Mouse (Mus musculus) myocyte (in vitro differentiated cells): ENCODE data around the gene Pspn.

Source experiments
- CEBPB ChIP-seq: IDR thresholded peaks from 2 replicates; pipeline ENCODE4 v1.6.1; 2011; ENCODE audit warnings: mild to moderate bottlenecking, moderate library complexity; ENCODE audit not compliant: poor library complexity, insufficient read depth, severe bottlenecking
- E2F4 ChIP-seq: IDR thresholded peaks from one replicate; pipeline ENCODE4 v1.6.1; 2011; ENCODE audit warnings: mild to moderate bottlenecking, control low read depth, moderate library complexity; ENCODE audit not compliant: insufficient read depth
- MAX ChIP-seq: IDR thresholded peaks from one replicate; pipeline ENCODE4 v1.6.1; 2011; ENCODE audit warnings: low read depth, mild to moderate bottlenecking, control low read depth
- MYOG ChIP-seq, 3 experiments: IDR thresholded peaks; one replicate each; pipeline ENCODE4 v1.6.1; 2011; ENCODE audit warnings: control low read depth in 2 of 3, low read depth in 2 of 3, mild to moderate bottlenecking in 2 of 3; ENCODE audit not compliant: insufficient read length in 2 of 3, control insufficient read depth in 1 of 3, insufficient read depth in 1 of 3
- POLR2A ChIP-seq: IDR thresholded peaks from one replicate; pipeline ENCODE4 v1.6.1; 2011; ENCODE audit warnings: low read depth, mild to moderate bottlenecking, control low read depth, moderate library complexity; ENCODE audit not compliant: insufficient read length
- POLR2AphosphoS2 ChIP-seq: IDR thresholded peaks from one replicate; pipeline ENCODE4 v1.6.1; 2011; ENCODE audit warnings: low read depth, control low read depth; ENCODE audit not compliant: insufficient read length
- REST ChIP-seq: IDR thresholded peaks from one replicate; pipeline ENCODE4 v1.6.1; 2011; ENCODE audit warnings: mild to moderate bottlenecking, control low read depth, moderate library complexity; ENCODE audit not compliant: insufficient read depth, insufficient read length
- SRF ChIP-seq: IDR thresholded peaks from one replicate; pipeline ENCODE4 v1.6.1; 2011; ENCODE audit warnings: low read depth; ENCODE audit not compliant: control insufficient read depth, insufficient read length
- TCF12 ChIP-seq: IDR thresholded peaks from one replicate; pipeline ENCODE4 v1.6.1; 2011; ENCODE audit warnings: mild to moderate bottlenecking, control low read depth; ENCODE audit not compliant: poor library complexity, insufficient read depth, severe bottlenecking
- TCF3 ChIP-seq: IDR thresholded peaks from one replicate; pipeline ENCODE4 v1.6.1; 2011; ENCODE audit warnings: low read depth, control low read depth; ENCODE audit not compliant: insufficient read length
- USF1 ChIP-seq: IDR thresholded peaks from one replicate; pipeline ENCODE4 v1.6.1; 2011; ENCODE audit warnings: low read depth, mild to moderate bottlenecking, control low read depth, moderate library complexity

- no peak for TF ChIP-seq MAX
- TF ChIP-seq REST = no peak
- no peak for TF ChIP-seq POLR2A
- no peak for TF ChIP-seq USF1
- TF ChIP-seq CEBPB = no peak
- no peak for TF ChIP-seq TCF3
- no peak for TF ChIP-seq E2F4
- TF ChIP-seq TCF12 = no peak
- TF ChIP-seq SRF = no peak
- no peak for TF ChIP-seq POLR2AphosphoS2
- TF ChIP-seq MYOG (IDR thresholded peaks at IDR 0.05; ENCODE audit: control insufficient read depth in 1 of 3, insufficient read depth in 1 of 3, insufficient read length in 2 of 3, low read depth in 2 of 3) = no peak
Measured at GRCm38 (mm10) chr17:56973956-56974707, 25.7 kb downstream of the Pspn start.
